Mouse (Mus musculus) heart, adult 2 months (tissue): ENCODE results near the gene Tbxas1. TPM values are rescaled to one million over a fixed set of nuclear protein-coding genes. Genes with fewer than 3 reads are reported as not detected.

Source experiments
- DNase-seq, 2 experiments: peaks; one replicate each; pipeline ENCODE4 v3.0.0; 2021
- H3K27ac ChIP-seq: fragments of 200-600 bp; 2 replicates; pipeline ENCODE4 v1.8.1; 2022
- H3K27me3 ChIP-seq: fragments of 200-500 bp; 2 replicates; pipeline ENCODE4 v1.6.1; 2012; ENCODE audit warnings: mild to moderate bottlenecking, low read length, inconsistent platforms, mixed read lengths; ENCODE audit not compliant: control insufficient read depth, insufficient read depth
- H3K36me3 ChIP-seq: fragments of 200-500 bp; 2 replicates; pipeline ENCODE4 v1.6.1; 2012; ENCODE audit warnings: low read length, inconsistent platforms; ENCODE audit not compliant: control insufficient read depth, insufficient read depth
- H3K4me1 ChIP-seq: fragments of 200-500 bp; 2 replicates; pipeline ENCODE4 v1.6.1; 2011; ENCODE audit warnings: low read length; ENCODE audit not compliant: control insufficient read depth, insufficient read depth
- H3K4me3 ChIP-seq: fragments of 200-600 bp; 2 replicates; pipeline ENCODE4 v1.8.1; 2022
- H3K79me2 ChIP-seq: fragments of 200-500 bp; replicated peaks from 2 replicates; pipeline ENCODE4 v1.6.1; 2012; ENCODE audit warnings: mild to moderate bottlenecking, inconsistent platforms, low read length, moderate library complexity, mixed read lengths; ENCODE audit not compliant: control insufficient read depth, insufficient read depth
- H3K9ac ChIP-seq: fragments of 200-500 bp; 2 replicates; pipeline ENCODE4 v1.6.1; 2012; ENCODE audit warnings: low read depth, mild to moderate bottlenecking, control low read depth, inconsistent platforms, low read length, mixed read lengths
- CTCF ChIP-seq: fragments of 200-600 bp; IDR thresholded peaks from 2 replicates; pipeline ENCODE4 v1.8.1; 2022; ENCODE audit warnings: antibody characterized with exemption, mild to moderate bottlenecking, moderate library complexity
- EP300 ChIP-seq: fragments of 200-500 bp; IDR thresholded peaks from 2 replicates; pipeline ENCODE4 v1.6.1; 2011; ENCODE audit warnings: low read depth, low read length, control low read depth; ENCODE audit not compliant: insufficient read depth
- POLR2A ChIP-seq: fragments of 200-500 bp; IDR thresholded peaks from 2 replicates; pipeline ENCODE4 v1.6.1; 2011; ENCODE audit warnings: mild to moderate bottlenecking, low read depth, low read length, control low read depth; ENCODE audit not compliant: insufficient read depth
- WGBS: fragments of 180-500 bp; shearing (Covaris S2); methylation state at CpG from one replicate; pipeline ENCODE4 v1.1.7; 2018; 5-methylcytosine and 5-hydroxymethylcytosine counted together
- intact Hi-C: fragments of 180-260 bp; cut with DNase I; formaldehyde crosslinking; loops from one replicate; pipeline ENCODE4 v1.15.1; 2025
- polyA plus RNA-seq: library from polyadenylated mRNA; depleted of rRNA; stranded (reverse); fragments of >200 nt; gene quantifications from 2 replicates; pipeline ENCODE4 v1.2.3, GENCODE M21; 2012
- total RNA-seq, 2 experiments: library from RNA; stranded (reverse); gene quantifications; 2 replicates each; pipeline ENCODE4 v1.2.3; 2021

The Tbxas1 gene
- total and polyA plus RNA-seq, 3 experiments: 1.9 to 2.7 (median 2.1) TPM

- Histone ChIP-seq H3K79me2 (no peaks in the 10 kb centered on the region), H3K4me3 (no peak overlapping the region), H3K27ac (no peak overlapping the region), H3K36me3 (no peaks in the 10 kb centered on the region), H3K9ac (no peak overlapping the region), H3K27me3 (no peaks in the 10 kb centered on the region), H3K4me1 (no peaks in the 10 kb centered on the region)
- DNase-seq: no peak
- intact Hi-C loops: no loop called here
- WGBS: 80% methylated on average over 10 of the region's 10 CpGs
- TF ChIP-seq POLR2A (no peak), CTCF (peak; percentile 18; the same call in 1 of the 2 replicates), EP300 (no peak)
These were observed 138.0 kb downstream of the Tbxas1 start for GRCm38 (mm10) chr6:39013034-39013832.

- H3K27ac ChIP-seq: no peak overlapping the region
- H3K36me3 ChIP-seq: no peaks in the 10 kb centered on the region
- H3K9ac ChIP-seq: no peak overlapping the region
- intact Hi-C loops: no loop called here
- 66% methylated on average over 11 of the region's 11 CpGs for WGBS
- H3K79me2 ChIP-seq: no peaks in the 10 kb centered on the region
- no peak for DNase-seq
- no peak for TF ChIP-seq CTCF
- no peak for TF ChIP-seq POLR2A
- TF ChIP-seq EP300: no peak
- no peaks in the 10 kb centered on the region for H3K4me1 ChIP-seq
- no peaks in the 10 kb centered on the region for H3K27me3 ChIP-seq
- H3K4me3 ChIP-seq: no peak overlapping the region
These were observed 142.7 kb downstream of the Tbxas1 start for GRCm38 (mm10) chr6:39017942-39018341.

GRCm38 (mm10) chr6:39018805-39019204 lies 143.6 kb downstream of the Tbxas1 start:
- DNase-seq: no peak

GRCm38 (mm10) chr6:39019219-39019618 lies 144.0 kb downstream of the Tbxas1 start:
- Histone ChIP-seq H3K27ac (no peak overlapping the region), H3K4me1 (no peaks in the 10 kb centered on the region), H3K4me3 (no peak overlapping the region), H3K36me3 (no peaks in the 10 kb centered on the region), H3K79me2 (no peaks in the 10 kb centered on the region), H3K27me3 (no peaks in the 10 kb centered on the region), H3K9ac (no peak overlapping the region)
- intact Hi-C loops: no loop called here
- WGBS: 54% methylated on average over 5 of the region's 5 CpGs
- TF ChIP-seq CTCF (no peak), POLR2A (no peak), EP300 (no peak)
- DNase-seq: no peak

More at GRCm38 (mm10) chr6:39018805-39019204, 143.6 kb downstream of the Tbxas1 start:
- no peak overlapping the region for H3K4me3 ChIP-seq
- H3K4me1 ChIP-seq: no peaks in the 10 kb centered on the region
- H3K36me3 ChIP-seq: no peaks in the 10 kb centered on the region
- TF ChIP-seq CTCF (peak; percentile 44), POLR2A (no peak), EP300 (no peak)
- no peaks in the 10 kb centered on the region for H3K27me3 ChIP-seq
- 72% methylated on average over 7 of the region's 7 CpGs for WGBS
- H3K27ac ChIP-seq: no peak overlapping the region
- no peaks in the 10 kb centered on the region for H3K79me2 ChIP-seq
- no peak overlapping the region for H3K9ac ChIP-seq
- intact Hi-C loops: no loop called here

DNA sequence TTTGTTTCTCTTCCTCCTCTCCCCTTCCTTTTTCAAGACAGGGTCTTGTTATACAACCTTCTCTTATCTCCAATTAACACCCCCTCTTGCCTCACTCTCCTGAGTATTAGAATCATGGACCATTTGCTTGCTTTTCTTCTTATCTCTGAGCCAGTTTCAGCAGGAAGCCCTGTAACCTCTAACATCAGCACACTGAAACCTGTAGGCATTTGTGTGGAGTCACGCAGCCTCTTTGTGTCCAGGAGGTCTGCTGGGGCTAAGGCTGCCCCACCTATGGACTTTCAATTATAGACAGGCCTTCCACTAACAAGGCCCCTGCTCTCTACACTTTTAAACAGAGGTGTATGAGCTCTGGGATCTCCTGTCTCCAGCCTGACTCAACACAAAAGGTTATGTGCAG lies 146.7 kb downstream of the Tbxas1 start:
- TF ChIP-seq POLR2A (no peak), CTCF (no peak), EP300 (no peak)
- Histone ChIP-seq H3K4me1 (no peaks in the 10 kb centered on the region), H3K79me2 (no peaks in the 10 kb centered on the region), H3K4me3 (no peak overlapping the region), H3K36me3 (no peaks in the 10 kb centered on the region), H3K27ac (no peak overlapping the region), H3K27me3 (no peaks in the 10 kb centered on the region), H3K9ac (no peak overlapping the region)
- no peak for DNase-seq
- 35% methylated on average over 1 of the region's 1 CpGs for WGBS
- intact Hi-C loops: no loop called here

GRCm38 (mm10) chr6:39022461-39023181 lies 147.4 kb downstream of the Tbxas1 start:
- no peaks in the 10 kb centered on the region for H3K27me3 ChIP-seq
- H3K36me3 ChIP-seq: no peaks in the 10 kb centered on the region
- WGBS: 72% methylated on average over 7 of the region's 7 CpGs
- no peak overlapping the region for H3K9ac ChIP-seq
- intact Hi-C loops: no loop called here
- no peaks in the 10 kb centered on the region for H3K4me1 ChIP-seq
- TF ChIP-seq POLR2A (no peak), EP300 (no peak), CTCF (no peak)
- H3K27ac ChIP-seq: no peak overlapping the region
- no peaks in the 10 kb centered on the region for H3K79me2 ChIP-seq
- no peak for DNase-seq
- H3K4me3 ChIP-seq: no peak overlapping the region
